Mouse (Mus musculus) neutrophil, adult 59 days (primary cell): Measurements from ENCODE around the gene Mgat3. TPM values are rescaled to one million over a fixed set of nuclear protein-coding genes. Genes with fewer than 3 reads are reported as not detected.

ENCODE experiments used
- total RNA-seq, 2 experiments: library from RNA; stranded (reverse); gene quantifications; 1 replicate in 1 of 2; 2 replicates in 1 of 2; pipeline ENCODE4 v1.2.4; 2023

Gene Mgat3
- not detected for total RNA-seq

GRCm38 (mm10) chr15:80173001-80173771 lies at the start of gene Mgat3:
Gene Mgat3, plus strand, starts transcription at chr15:80173721.

GRCm38 (mm10) chr15:80132993-80133586 lies 40.4 kb upstream of the Mgat3 start, which contains the start of gene Tab1:
Gene Tab1, plus strand, starts transcription at chr15:80133127.

GRCm38 (mm10) chr15:80233733-80234509 lies 60.4 kb downstream of the Mgat3 start, which contains the start of gene Mief1:
Gene Mief1, plus strand, starts transcription at chr15:80234018.

GRCm38 (mm10) chr15:80235535-80235934 lies 62.0 kb downstream of the Mgat3 start, which contains the start of gene AC140267.1:
Gene AC140267.1, plus strand, starts transcription at chr15:80235835.

GRCm38 (mm10) chr15:80254847-80255645 lies 81.5 kb downstream of the Mgat3 start, which contains the start of gene Atf4:
Gene Atf4, plus strand, starts transcription at chr15:80255184.

GRCm38 (mm10) chr15:80263610-80264575 lies 90.4 kb downstream of the Mgat3 start, which contains the start of gene Rps19bp1:
Gene Rps19bp1, minus strand, starts transcription at chr15:80264315.

Other genes starting within 250 kb of the Mgat3 start
- gene Cbx7, start 202.6 kb upstream of the Mgat3 start, total RNA-seq, result 1 to 10 TPM; 8.6 to 9.4 TPM
- gene Pdgfb, start 158.7 kb upstream of the Mgat3 start, total RNA-seq, result under 1 TPM; 0.60 to 0.90 TPM
- 1 to 10 TPM; 3.3 to 6.0 TPM for gene Syngr1, start 82.4 kb upstream of the Mgat3 start, total RNA-seq
- 100 to 1,000 TPM; 346 to 361 TPM for gene Rpl3, start 81.9 kb upstream of the Mgat3 start, total RNA-seq
- gene Tab1, start 40.6 kb upstream of the Mgat3 start, total RNA-seq, result 10 to 100 TPM; 19.7 to 25.3 TPM
- 10 to 100 TPM; 25.0 to 29.7 TPM for gene Mief1, start 60.3 kb downstream of the Mgat3 start, total RNA-seq
- not detected for gene AC140267.1, start 62.1 kb downstream of the Mgat3 start, total RNA-seq
- 100 to 1,000 TPM; 332 to 362 TPM for gene Atf4, start 81.5 kb downstream of the Mgat3 start, total RNA-seq
- gene Rps19bp1, start 90.6 kb downstream of the Mgat3 start, total RNA-seq, result 10 to 100 TPM; 11.6 to 12.7 TPM
- under 1 TPM; 0.04 to 0.11 TPM for gene Cacna1i, start 113.5 kb downstream of the Mgat3 start, total RNA-seq